Mouse (Mus musculus) heart, embryonic 11.5 days (tissue): ENCODE results near the gene Abcc8. TPM values are rescaled to one million over a fixed set of nuclear protein-coding genes. Genes with fewer than 3 reads are reported as not detected.

ENCODE experiments used
- ATAC-seq: fragments of 200-750 bp; cut with Nextera tagmentation; replicated peaks from 2 replicates; pipeline ENCODE4 v1.8.0; 2017; ENCODE audit warnings: moderate library complexity; ENCODE audit not compliant: insufficient number of reproducible peaks, low FRiP score, low TSS enrichment
- H3K27ac ChIP-seq: fragments of 300-500 bp; sonication (generic); 2 replicates; pipeline ENCODE4 v1.5.1; 2014; ENCODE audit warnings: mild to moderate bottlenecking, low read depth, low read length
- H3K27me3 ChIP-seq: fragments of 300-500 bp; sonication (generic); 2 replicates; pipeline ENCODE4 v1.6.1; 2014; ENCODE audit warnings: mild to moderate bottlenecking, low read length, mixed read lengths; ENCODE audit not compliant: control insufficient read depth, insufficient read depth
- H3K36me3 ChIP-seq: fragments of 300-500 bp; sonication (generic); 2 replicates; pipeline ENCODE4 v1.6.1; 2014; ENCODE audit warnings: mild to moderate bottlenecking, low read length, moderate library complexity, mixed read lengths; ENCODE audit not compliant: control insufficient read depth, insufficient read depth
- H3K4me1 ChIP-seq: fragments of 300-500 bp; sonication (generic); 2 replicates; pipeline ENCODE4 v1.6.1; 2014; ENCODE audit warnings: low read length; ENCODE audit not compliant: control insufficient read depth, insufficient read depth
- H3K4me2 ChIP-seq: fragments of 300-500 bp; sonication (generic); 2 replicates; pipeline ENCODE4 v1.6.1; 2014; ENCODE audit warnings: mild to moderate bottlenecking, moderate library complexity
- H3K4me3 ChIP-seq: fragments of 300-500 bp; sonication (generic); 2 replicates; pipeline ENCODE4 v1.5.1; 2014; ENCODE audit warnings: low read depth, low read length
- H3K9ac ChIP-seq: fragments of 300-500 bp; sonication (generic); 2 replicates; pipeline ENCODE4 v1.6.1; 2014; ENCODE audit warnings: mild to moderate bottlenecking, low read depth, low read length, moderate library complexity
- H3K9me3 ChIP-seq: fragments of 300-500 bp; sonication (generic); replicated peaks from 2 replicates; pipeline ENCODE4 v1.6.1; 2016; ENCODE audit warnings: low read length; ENCODE audit not compliant: control insufficient read depth
- WGBS: fragments of 180-500 bp; shearing (Covaris S2); extraction: QIAGEN DNeasy Blood & Tissue Kit; methylation state at CpG from one replicate; pipeline ENCODE4 v1.1.7; 2014; ENCODE audit not compliant: insufficient replicate concordance; 5-methylcytosine and 5-hydroxymethylcytosine counted together
- polyA plus RNA-seq: library from polyadenylated mRNA; unstranded; fragments of >200 nt; fragmentation: Nextera tagmentation; extraction: Ambion mirVana; gene quantifications from 2 replicates; pipeline ENCODE4 v1.2.1, GENCODE M21; 2014

Gene Abcc8
- polyA plus RNA-seq, 1 experiment from 2014 or later = 6.8 TPM

DNA sequence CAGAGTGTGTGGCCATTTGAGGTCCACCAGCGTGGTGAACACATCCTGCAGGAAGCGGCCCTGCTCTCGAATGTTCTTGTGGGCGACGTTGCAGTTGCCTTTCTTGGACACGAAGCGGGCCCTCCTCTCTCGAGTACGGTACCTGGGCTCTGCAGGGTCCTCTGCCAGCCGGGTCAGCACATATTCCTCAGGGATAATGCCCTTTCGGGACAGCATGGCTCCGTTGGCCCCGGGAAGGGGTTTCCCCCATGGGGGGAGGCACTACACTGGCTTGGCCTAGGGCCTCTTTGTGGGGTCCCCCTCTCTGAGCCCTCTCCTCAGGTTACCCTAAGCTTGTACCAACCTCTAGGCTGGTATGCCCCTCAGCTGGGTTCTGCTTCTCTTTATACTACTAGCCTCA is 80.2 kb downstream of the Abcc8 start:
- Histone ChIP-seq H3K27ac (peak overlapping the region; percentile 96), H3K9ac (peak overlapping the region; percentile 84), H3K36me3 (no peaks in the 10 kb centered on the region), H3K4me3 (peak overlapping the region; percentile 64), H3K27me3 (peaks cover 6% of the 10 kb centered on the region), H3K4me1 (peaks cover 17% of the 10 kb centered on the region), H3K4me2 (peak overlapping the region; percentile 75), H3K9me3 (no peaks in the 10 kb centered on the region)
- no peak for ATAC-seq
- 79% methylated on average over 13 of the region's 13 CpGs for WGBS

DNA sequence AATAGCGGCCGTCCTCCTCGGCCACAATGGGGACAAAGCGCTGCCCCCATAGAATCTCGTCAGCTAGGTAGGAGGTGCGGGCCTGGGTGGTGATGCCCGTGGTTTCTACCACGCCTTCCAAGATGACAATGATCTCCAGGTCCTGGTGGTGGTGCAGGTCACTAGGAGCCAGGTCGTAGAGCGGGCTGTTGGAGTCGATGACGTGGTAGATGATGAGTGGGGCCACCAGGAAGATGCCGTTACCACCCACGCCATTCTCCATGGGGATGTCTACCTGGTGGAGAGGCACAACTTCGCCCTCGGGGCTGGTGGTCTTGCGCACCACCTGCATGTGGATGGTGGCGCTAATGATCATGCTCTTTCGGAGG is 80.9 kb downstream of the Abcc8 start:
- H3K9me3 ChIP-seq = no peaks in the 10 kb centered on the region
- WGBS = 75% methylated on average over 19 of the region's 19 CpGs
- peak overlapping the region; percentile 96 for H3K27ac ChIP-seq
- H3K4me3 ChIP-seq = peak overlapping the region; percentile 43
- H3K36me3 ChIP-seq = no peaks in the 10 kb centered on the region
- peak overlapping the region; percentile 75 for H3K4me2 ChIP-seq
- no peak for ATAC-seq
- 0 out of 2 replicates have a peak overlapping the region, but pooled peaks have one; percentile 5 for H3K9ac ChIP-seq
- H3K27me3 ChIP-seq = peaks cover 6% of the 10 kb centered on the region
- peaks cover 17% of the 10 kb centered on the region for H3K4me1 ChIP-seq

DNA sequence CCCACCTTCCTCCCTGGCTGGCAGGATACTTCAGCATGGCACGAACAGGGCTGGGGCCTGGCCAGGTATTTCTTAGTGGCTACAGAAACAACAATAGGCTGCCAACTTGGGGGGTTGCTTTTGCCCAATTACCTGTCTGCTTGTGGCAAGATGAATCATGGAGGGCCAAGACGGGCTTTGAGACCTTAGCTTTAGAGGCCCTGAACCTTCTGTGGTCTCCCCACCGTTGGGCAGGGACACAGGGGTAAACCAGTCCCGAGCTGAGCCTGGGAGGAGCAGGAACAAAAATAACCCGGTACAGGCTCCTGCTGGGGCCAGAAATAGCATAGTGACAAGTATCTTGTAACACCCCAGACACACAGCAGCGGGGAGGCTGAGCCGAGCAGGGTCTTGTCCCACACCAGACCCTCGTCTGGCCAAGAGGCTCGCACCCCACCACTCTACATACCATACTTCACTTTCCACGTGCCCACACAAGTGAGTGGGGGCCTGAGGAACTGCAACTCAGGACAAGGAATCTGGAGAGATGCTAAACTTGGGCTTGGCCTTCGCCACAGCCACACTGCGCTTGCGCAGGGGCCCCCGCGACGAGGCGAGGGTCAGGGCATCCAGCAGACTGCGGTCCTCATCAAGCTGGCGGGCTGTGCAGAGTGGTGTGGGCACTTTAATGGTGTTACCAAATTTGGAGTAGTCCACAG is 81.5 kb downstream of the Abcc8 start:
- H3K4me1 ChIP-seq = peaks cover 17% of the 10 kb centered on the region
- ATAC-seq = peak; percentile 68
- WGBS = 49% methylated on average over 19 of the region's 19 CpGs
- peak overlapping the region; percentile 79 for H3K9ac ChIP-seq
- peak overlapping the region; percentile 43 for H3K4me3 ChIP-seq
- no peaks in the 10 kb centered on the region for H3K9me3 ChIP-seq
- H3K36me3 ChIP-seq = no peaks in the 10 kb centered on the region
- peak overlapping the region; percentile 96 for H3K27ac ChIP-seq
- peak overlapping the region; percentile 75 for H3K4me2 ChIP-seq
- peaks cover 6% of the 10 kb centered on the region for H3K27me3 ChIP-seq

- H3K9ac ChIP-seq = peak overlapping the region; percentile 79
- H3K4me1 ChIP-seq = peaks cover 17% of the 10 kb centered on the region
- H3K4me3 ChIP-seq = peak overlapping the region; percentile 43
- H3K9me3 ChIP-seq = no peaks in the 10 kb centered on the region
- 33% methylated on average over 4 of the region's 4 CpGs for WGBS
- ATAC-seq = no peak
- H3K36me3 ChIP-seq = no peaks in the 10 kb centered on the region
- H3K27ac ChIP-seq = peak overlapping the region; percentile 96
- H3K4me2 ChIP-seq = peak overlapping the region; percentile 75
- peaks cover 3% of the 10 kb centered on the region for H3K27me3 ChIP-seq
These were observed 82.5 kb downstream of the Abcc8 start for GRCm38 (mm10) chr7:46097319-46097783.

DNA sequence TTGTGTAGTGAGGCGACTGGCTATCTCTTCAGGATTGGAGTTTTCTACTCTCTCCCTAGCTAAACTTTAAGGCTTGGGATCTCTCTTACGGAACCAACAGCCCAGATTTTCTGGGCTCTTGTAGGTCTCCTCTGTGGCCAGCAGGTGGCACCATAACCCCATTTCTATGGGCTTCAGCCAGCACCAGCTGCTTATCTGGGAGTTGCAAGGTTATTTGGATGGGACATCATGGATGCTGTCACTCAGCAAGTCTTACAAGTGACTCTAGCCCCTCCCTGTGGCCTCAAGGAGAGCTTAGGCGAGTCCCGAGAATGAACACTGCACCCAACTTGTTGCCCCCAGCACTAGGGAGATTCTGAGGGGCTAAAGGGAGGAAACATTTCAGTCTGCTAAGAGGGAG is 83.7 kb downstream of the Abcc8 start:
- Histone ChIP-seq H3K4me2 (peak overlapping the region; percentile 75), H3K4me3 (no peak overlapping the region), H3K9me3 (no peaks in the 10 kb centered on the region), H3K27me3 (peaks cover 3% of the 10 kb centered on the region), H3K9ac (peak overlapping the region; percentile 43; the same call in 1 of the 2 replicates), H3K4me1 (peaks cover 17% of the 10 kb centered on the region), H3K27ac (no peak overlapping the region), H3K36me3 (no peaks in the 10 kb centered on the region)
- no peak for ATAC-seq
- 3% methylated on average over 4 of the region's 4 CpGs for WGBS

DNA sequence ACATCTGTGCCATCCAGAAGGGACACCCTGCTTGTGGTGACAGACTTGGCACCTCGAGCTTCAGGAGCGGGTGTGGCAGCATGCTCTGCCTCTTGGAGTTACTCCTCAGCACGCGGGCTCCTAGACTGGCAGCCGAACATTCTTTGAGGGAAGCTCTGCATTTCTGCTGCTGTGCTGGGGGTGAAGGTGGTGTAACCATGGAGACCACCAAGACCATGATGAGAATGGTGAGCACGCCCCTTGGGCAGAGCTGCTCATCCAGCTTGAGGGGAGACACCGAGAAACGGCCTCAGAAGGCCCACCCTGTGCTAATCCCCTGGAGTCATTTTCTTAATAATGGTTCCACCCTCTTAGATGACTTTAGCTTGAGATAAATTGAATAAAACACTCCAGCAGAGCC is 87.0 kb downstream of the Abcc8 start:
- H3K4me2 ChIP-seq = no peak overlapping the region
- peaks cover 6% of the 10 kb centered on the region for H3K4me1 ChIP-seq
- H3K4me3 ChIP-seq = no peak overlapping the region
- peaks cover 3% of the 10 kb centered on the region; the same call in 1 of the 2 replicates for H3K9me3 ChIP-seq
- no peak for ATAC-seq
- 54% methylated on average over 8 of the region's 8 CpGs for WGBS
- no peak overlapping the region for H3K27ac ChIP-seq
- H3K9ac ChIP-seq = no peak overlapping the region
- H3K27me3 ChIP-seq = no peaks in the 10 kb centered on the region
- H3K36me3 ChIP-seq = no peaks in the 10 kb centered on the region

- peaks cover 3% of the 10 kb centered on the region; the same call in 1 of the 2 replicates for H3K9me3 ChIP-seq
- peaks cover 12% of the 10 kb centered on the region for H3K4me1 ChIP-seq
- no peaks in the 10 kb centered on the region for H3K27me3 ChIP-seq
- no peak overlapping the region for H3K4me3 ChIP-seq
- H3K9ac ChIP-seq = no peak overlapping the region
- H3K27ac ChIP-seq = no peak overlapping the region
- peaks cover 9% of the 10 kb centered on the region for H3K36me3 ChIP-seq
- 81% methylated on average over 6 of the region's 6 CpGs for WGBS
- H3K4me2 ChIP-seq = no peak overlapping the region
- ATAC-seq = no peak
These were observed 91.6 kb downstream of the Abcc8 start for GRCm38 (mm10) chr7:46088241-46088640.

DNA sequence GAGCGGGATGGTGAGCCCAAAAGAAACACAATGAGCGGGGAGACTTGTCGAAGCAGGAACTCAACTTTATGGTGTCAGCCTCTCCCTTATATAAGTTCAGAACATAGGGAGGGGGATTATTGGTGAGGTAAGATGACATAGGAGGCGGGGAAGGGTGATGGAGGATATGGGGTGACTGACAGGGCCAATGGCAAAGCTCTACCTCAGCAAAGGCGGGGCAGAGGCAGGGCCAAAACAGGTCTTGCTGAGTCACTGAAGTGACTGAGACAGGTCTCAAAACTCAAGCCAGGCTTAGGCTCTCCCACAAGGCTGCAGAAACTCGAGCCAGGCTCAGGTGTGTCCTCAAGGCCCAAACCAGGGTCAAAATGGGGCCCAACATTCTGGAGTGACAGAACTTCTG is 93.5 kb downstream of the Abcc8 start:
- 87% methylated on average over 6 of the region's 6 CpGs for WGBS
- Histone ChIP-seq H3K4me3 (no peak overlapping the region), H3K27ac (no peak overlapping the region), H3K4me2 (no peak overlapping the region), H3K36me3 (peaks cover 13% of the 10 kb centered on the region), H3K27me3 (no peaks in the 10 kb centered on the region), H3K9ac (no peak overlapping the region), H3K9me3 (peaks cover 3% of the 10 kb centered on the region; the same call in 1 of the 2 replicates), H3K4me1 (peaks cover 22% of the 10 kb centered on the region)
- ATAC-seq = no peak
